Mouse (Mus musculus) cerebellum, adult 2 months (tissue): ENCODE measurements around the gene Stx5a.

ENCODE experiments used
- CTCF ChIP-seq: fragments of 200-500 bp; IDR thresholded peaks from 2 replicates; pipeline ENCODE4 v1.5.1; 2011; ENCODE audit warnings: low read depth, mild to moderate bottlenecking, control low read depth, low read length, moderate library complexity, borderline replicate concordance; ENCODE audit not compliant: insufficient read depth
- POLR2A ChIP-seq: fragments of 200-500 bp; IDR thresholded peaks from 2 replicates; pipeline ENCODE4 v1.6.1; 2011; ENCODE audit warnings: low read length, control low read depth, borderline replicate concordance; ENCODE audit not compliant: insufficient read depth

DNA sequence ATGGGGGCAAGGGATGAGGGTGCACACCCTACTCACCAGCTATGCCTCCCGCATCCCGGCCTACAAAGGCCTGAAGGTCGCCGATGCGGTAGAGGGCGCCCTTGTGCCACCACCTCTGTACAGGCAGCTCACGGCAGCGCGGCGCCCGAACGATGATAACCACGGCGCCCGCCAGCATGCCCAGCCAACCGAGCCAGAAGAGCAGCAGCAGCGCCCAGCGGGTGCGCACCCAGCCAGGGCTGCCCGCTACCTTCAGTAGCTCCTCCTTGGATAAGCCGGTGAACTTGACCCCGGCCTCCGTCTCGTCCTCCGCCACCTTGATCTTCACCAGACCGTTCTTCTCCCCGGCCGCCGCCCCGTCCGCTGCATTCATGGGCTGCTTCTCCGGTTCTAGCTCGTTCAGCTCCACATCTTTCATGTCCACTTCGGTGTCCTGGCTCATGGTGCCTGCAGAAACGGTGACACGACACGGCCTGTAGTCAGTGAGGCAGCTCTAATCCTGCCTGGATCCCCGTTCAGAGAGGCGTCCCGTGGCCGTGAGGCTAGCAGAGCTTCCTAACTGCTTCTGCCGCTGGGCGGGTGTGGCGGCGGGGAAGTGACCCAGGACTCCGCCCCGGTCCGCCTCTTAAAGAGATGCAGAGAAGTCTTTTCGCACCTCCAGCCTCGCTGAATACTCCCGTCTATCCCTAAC lies 27.8 kb upstream of the Stx5a start:
- TF ChIP-seq CTCF (peak; percentile 68), POLR2A (peak; percentile 55; the same call in 1 of the 2 replicates)
